Mouse (Mus musculus) splenic B cell, adult 2 months (primary cell): Measurements from ENCODE around the gene Cd28.
"Not testable (repeated sequence)": the region's sequence is repeated elsewhere in the genome, so short reads cannot be mapped to it uniquely, and the experiment has no call there.

Source experiments
- DNase-seq: peaks from one replicate; pipeline ENCODE4 v3.0.0-alpha.2; 2011; ENCODE audit warnings: low read depth, low spot score
- H3K27me3 ChIP-seq: 2 replicates; pipeline ENCODE4 v1.6.1; 2012; ENCODE audit warnings: mild to moderate bottlenecking, low read length, moderate library complexity, mixed read lengths; ENCODE audit not compliant: control insufficient read depth, poor library complexity, insufficient read depth, severe bottlenecking
- H3K36me3 ChIP-seq: 2 replicates; pipeline ENCODE4 v1.6.1; 2012; ENCODE audit warnings: mild to moderate bottlenecking, low read length, moderate library complexity, mixed read lengths; ENCODE audit not compliant: control insufficient read depth, poor library complexity, insufficient read depth, severe bottlenecking

The Cd28 gene

DNA sequence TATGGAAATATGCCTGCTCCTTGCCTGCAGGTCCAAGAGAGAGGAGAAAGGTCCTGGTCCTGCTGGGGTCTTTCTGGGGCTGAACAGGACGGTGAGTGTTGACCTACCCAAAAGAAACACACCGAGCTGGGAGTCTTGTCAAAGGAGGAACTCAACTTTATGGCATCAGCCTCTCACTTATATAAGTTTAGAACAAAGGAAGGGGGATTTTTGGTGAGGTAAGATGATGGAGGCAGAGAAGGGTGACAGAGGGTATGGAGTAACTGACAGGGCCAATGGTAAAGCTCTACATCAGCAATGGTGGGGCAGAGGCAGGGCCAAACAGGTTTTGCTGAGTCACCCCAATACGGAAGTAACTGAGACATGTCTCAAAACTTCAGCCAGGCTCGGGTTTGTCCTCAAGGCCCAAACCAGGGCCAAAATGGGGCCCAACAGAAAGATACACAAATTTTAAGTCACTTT, 84.6 kb downstream of the Cd28 start:
- no peak for DNase-seq
- no peaks in the 10 kb centered on the region for H3K36me3 ChIP-seq

DNA sequence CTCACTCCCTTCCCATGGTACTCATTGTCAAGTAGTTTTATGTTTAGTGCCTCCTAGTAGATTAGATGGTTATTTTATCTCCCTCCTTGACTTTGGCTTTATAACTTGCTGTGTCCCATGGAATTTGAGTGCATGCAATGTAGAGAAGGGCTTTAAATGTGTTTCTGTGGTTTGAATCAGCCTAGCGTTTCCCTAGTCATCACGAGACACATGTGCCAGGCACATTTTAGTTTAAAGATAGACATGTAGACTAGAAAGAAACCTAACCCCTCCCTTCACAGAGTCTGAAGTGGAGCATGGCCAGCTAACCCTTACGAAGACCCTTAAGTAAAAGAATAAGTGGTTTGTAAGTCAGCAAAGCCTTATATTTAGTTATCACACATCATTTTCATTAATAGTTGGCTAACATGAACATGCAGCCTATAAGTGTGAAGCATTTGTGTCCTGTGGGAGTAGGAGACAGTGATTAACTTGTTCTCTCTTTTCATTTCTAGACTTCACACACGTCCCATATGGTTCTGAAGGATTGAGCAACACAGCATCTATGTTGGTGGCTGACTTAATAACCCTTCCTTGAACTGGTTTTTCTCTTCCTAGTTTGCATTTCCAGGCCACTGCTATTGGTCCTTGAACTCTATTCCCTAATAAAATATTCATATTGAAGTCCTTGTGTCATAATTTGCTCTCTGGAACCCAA, 86.7 kb downstream of the Cd28 start:
- no peak for DNase-seq
- Histone ChIP-seq H3K27me3 (no peaks in the 10 kb centered on the region), H3K36me3 (no peaks in the 10 kb centered on the region)

More for the DNA sequence above, 84.6 kb downstream of the Cd28 start:
- no peaks in the 10 kb centered on the region for H3K27me3 ChIP-seq

DNA sequence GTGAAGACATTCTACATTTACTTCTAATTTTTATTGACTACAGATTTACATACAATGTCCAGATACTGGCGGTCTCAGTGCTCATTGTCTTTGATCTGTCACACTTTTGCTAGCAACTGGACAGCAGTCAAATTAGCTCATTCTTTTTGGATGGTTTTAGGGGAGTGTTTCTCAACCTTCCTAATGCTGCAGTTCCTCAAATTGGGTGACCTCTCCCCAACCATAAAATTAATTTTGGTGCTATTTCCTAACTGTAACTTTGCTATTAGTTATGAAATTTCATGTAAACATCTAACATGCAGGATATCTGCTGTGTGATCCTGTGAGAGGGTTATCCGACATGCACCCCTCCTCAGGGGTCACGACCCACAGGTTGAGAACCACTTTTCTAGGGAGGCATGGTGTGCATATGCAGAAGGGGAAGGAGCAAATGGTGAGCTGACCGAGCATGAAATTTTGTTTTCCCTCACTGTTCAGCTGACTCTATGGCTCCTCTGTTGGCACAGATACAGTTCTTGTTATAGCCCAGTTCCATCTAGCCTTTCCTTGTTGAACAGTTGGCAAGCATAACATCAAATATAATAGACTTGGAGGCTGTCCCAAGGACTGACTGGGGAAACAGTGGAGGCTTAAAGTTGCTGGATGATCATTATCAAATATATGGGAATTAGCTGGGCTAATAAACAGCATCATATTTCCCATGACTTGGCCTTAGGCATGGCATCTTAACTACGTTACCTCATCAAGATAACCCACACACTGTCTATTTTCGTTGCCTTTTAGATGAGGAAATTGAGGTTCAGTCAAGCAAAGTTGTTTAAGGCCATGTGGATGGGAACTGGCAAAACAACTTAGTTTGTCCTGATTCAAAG, 87.5 kb downstream of the Cd28 start:
- no peak for DNase-seq
- H3K27me3 ChIP-seq: no peaks in the 10 kb centered on the region
- no peaks in the 10 kb centered on the region for H3K36me3 ChIP-seq

DNA sequence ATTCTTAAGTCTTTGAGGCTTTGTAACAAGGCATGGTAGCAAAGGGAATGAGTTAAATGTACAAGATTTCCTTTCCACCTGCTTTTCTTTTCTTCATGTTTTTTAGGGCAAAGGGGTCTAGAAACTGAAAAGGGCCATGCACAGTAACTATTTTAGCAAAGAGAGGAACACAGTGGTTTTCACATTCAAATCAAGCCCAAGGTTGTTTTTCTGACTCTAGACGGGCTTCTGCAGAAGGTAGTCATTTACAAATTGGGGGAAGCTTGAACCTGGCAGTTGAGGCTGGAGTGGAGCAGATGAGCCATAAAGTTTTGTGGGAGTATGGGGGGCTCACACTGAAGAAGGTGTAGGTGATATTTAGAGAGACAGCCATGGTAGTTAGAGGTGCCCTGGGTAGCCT, 88.6 kb downstream of the Cd28 start:
- no peak for DNase-seq
- Histone ChIP-seq H3K27me3 (no peaks in the 10 kb centered on the region), H3K36me3 (no peaks in the 10 kb centered on the region)

DNA sequence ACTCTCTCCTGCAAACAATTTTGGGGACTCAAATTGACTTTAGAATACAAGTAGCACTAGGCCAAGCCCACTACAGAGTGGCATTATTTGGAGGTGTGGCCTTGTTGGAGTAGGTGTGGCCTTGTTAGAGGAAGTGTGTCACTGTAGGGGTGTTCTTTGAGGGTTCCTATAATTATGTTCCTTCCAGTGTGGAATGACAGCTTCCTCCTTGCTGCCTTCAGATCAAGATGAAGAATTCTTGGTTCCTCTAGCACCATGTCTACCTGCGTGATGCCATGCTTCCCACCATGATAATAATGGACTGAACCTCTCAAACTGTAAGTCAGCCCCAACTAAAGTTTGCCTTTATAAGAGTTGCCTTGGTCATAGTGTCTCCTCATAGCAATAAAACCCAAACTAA, 91.1 kb downstream of the Cd28 start:
- no peak for DNase-seq
- no peaks in the 10 kb centered on the region for H3K36me3 ChIP-seq
- no peaks in the 10 kb centered on the region for H3K27me3 ChIP-seq

DNA sequence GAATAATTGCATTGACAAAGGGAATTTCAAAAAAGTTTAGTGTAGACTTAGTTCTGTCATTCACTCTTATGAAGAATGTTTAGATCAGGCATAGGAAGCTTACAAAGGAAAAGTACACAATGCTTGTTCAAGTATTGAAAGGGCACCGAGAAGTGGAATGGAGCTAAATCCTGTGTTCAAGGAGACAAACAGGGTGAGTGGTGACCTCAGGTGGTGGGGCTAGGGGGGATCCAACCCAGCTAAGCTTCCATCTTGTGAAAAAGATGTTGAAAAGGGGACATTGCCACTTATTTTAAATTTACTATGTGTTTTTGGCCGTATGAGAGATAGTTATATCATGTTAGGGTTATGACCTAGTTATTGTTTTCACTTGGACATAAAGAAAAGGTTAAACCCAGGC, 91.9 kb downstream of the Cd28 start:
- H3K36me3 ChIP-seq: no peaks in the 10 kb centered on the region
- no peak for DNase-seq
- H3K27me3 ChIP-seq: no peaks in the 10 kb centered on the region

DNA sequence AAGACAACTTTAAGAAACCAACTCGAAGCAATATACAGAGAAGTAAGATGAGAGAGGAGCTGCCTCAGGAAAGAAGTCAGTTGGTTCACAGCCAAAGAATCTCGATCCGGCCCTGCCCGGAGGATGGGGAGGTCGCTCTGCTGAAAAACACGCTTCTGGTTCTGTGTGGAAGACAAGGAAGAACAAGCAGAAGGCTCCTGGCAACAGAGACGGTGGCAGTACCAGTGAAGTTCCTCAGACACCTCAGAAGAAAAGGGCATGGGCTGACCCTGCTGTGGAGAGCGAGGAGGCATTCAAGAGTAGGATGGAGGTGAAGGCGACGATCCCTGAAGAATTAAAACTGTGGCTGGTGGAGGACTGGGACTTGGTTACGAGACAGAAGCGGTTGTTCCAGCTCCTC, 92.6 kb downstream of the Cd28 start:
- H3K36me3 ChIP-seq: no peaks in the 10 kb centered on the region

DNA sequence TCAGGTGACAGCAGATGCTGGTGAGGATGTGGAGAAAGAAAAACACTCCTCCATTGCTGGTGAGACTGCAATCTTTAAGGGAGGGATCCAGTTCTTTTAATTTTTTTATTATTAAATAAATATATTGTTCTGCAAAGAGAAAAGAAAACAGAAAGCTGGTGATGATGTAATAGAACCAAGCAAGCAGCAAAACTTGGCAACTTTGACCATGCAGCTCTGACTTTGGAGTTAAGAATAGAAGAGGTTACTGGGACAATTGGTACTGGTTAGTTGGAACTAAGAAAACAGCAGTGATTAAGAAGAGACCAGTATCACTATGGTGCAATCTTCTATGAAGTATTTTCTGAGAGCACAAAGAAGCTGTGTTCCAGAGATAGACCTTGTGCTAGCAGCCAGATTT, 94.2 kb downstream of the Cd28 start:
- no peaks in the 10 kb centered on the region for H3K27me3 ChIP-seq
- no peak for DNase-seq
- no peaks in the 10 kb centered on the region for H3K36me3 ChIP-seq

More for the DNA sequence above, 92.6 kb downstream of the Cd28 start:
- DNase-seq: no peak
- no peaks in the 10 kb centered on the region for H3K27me3 ChIP-seq

DNA sequence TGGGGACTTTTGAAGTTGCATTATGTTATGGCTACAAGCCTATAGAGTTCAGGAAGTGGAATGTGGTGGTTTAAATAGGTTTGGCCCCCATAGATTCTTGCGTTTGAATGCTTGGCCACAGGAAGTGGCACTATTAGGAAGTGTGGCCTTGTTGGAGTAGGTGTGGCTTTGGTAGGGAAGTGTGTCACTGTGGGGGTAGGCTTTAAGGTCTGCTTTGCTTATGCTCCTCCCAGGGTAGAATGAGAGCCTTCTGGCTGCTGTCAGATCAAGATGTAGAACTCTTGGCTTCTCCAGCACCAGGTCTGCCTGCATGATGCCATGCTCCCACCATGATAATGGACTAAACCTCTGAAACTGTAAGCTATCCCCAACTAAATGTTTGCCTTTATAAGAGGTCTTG, 95.4 kb downstream of the Cd28 start:
- peak; percentile 15 for DNase-seq
- Histone ChIP-seq H3K36me3 (no peaks in the 10 kb centered on the region), H3K27me3 (no peaks in the 10 kb centered on the region)

DNA sequence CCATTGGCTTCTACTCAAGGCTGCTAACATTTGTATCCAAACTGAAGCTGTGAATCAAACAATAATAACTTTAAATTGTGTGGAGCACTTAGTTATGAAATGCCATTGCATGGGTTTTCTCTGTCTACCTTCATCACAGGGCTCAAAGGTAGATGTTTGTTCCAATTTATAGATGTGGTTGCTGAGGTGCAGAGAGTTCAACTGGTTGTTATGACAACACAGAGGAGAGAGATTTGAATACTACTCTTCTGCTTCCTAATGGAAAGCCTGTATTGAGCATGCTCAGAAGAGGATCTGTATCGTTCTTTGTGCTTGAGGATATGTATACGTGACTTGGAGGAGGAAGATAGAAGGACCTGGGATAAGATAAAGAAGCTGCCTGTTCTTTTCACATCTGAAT, 96.8 kb downstream of the Cd28 start:
- no peaks in the 10 kb centered on the region for H3K27me3 ChIP-seq
- no peaks in the 10 kb centered on the region for H3K36me3 ChIP-seq
- no peak for DNase-seq

DNA sequence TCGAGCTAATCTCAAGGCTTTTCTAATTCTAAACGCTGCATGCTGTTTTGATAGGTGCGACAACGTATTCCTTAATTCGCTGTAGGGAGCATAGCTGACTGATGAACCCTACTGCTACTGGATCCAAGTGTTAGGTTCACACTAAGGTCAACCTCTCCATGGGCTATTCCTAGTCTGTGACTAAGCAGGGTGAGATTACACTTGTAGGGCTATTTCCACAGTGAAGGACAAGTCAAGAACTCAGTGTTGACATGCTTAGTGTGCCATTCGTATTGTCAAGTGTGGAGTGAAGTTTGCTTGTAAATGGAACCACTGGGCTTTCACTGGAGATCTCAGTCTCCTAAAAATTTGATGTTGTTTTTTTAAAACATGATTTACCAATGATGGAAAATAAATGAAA, 99.3 kb downstream of the Cd28 start:
- DNase-seq: no peak
- Histone ChIP-seq H3K36me3 (no peaks in the 10 kb centered on the region), H3K27me3 (no peaks in the 10 kb centered on the region)

DNA sequence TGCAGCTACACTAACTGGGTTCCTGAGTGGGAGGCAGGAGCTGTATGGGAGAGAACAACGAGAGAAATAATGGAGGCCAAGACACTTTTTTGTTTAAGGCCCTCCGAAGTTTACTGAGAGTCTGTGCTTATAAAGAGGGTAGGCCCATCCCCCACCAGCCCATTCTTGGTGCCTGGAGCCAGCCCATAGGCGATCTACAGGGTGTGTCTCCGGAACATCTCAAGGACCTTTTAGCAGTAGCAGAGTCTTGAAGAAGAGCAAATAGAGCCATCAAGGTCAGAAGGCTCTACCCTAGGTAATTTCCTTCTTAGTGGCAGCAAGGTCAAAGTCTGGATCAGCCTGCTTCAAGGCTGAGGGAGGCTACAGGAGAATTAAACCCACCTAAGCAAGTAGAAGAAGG, 101.9 kb downstream of the Cd28 start:
- H3K36me3 ChIP-seq, H3K27me3 ChIP-seq, DNase-seq: not testable (repeated sequence)

DNA sequence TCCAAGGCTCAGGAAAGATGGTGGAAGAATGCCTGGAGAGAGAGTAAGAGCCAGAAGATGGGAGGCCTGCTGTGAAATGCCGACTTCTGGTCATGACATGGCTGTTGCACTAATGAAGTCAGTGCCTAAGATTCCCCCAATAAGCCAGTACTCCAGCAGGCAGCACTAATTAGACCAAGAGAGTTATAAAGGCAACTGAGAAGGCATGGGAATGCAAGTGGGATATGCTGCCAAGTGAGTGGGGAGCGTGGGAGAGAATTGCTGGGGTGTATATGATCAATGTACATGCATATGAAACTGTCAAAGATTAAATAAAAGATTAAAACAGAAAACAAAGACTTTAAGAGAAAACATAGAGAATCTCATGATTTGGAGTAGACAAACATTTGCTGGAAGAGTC, 103.4 kb downstream of the Cd28 start:
- Histone ChIP-seq H3K36me3 (no peaks in the 10 kb centered on the region), H3K27me3 (no peaks in the 10 kb centered on the region)
- no peak for DNase-seq

DNA sequence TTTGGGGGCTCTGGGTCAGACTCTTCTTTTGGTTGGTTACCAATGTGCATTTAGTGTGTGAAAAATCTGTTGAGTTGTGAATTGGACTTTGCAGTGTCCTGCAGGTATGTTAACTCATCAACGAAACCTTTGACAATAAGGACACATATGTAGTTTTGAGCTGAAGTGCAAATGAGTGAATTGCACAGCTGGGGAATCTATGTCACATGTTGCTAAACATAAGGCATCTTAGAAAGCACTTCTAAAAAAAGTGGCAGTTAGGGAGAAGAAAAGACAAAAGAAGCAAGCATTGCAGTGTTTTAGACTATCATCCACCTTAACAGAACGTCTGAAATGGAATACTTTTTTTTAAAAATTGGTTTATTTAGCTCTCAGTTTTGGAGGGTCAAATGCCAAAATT, 104.4 kb downstream of the Cd28 start:
- no peaks in the 10 kb centered on the region for H3K27me3 ChIP-seq
- H3K36me3 ChIP-seq: no peaks in the 10 kb centered on the region
- DNase-seq: no peak

DNA sequence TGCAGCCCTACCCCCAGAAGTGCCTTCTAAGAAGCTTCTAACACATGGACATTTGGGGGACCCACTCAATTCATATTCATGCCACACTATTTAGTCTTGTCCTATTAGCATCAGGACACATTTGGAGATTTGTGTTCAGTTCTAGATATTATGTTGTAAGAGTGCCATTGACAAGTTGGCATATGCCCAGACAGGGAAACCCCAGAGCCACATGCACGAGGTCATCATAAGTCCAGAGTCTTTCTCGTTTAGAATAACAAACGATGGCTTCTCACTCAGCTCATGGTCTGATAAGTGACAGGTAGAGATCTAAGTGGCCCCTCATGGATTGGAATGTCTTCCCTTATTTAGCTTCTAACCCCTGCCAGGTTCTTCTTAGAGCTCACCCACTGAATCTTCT, 105.0 kb downstream of the Cd28 start:
- H3K36me3 ChIP-seq: no peaks in the 10 kb centered on the region
- no peaks in the 10 kb centered on the region for H3K27me3 ChIP-seq
- no peak for DNase-seq
